Mouse (Mus musculus): ENCODE measurements around the gene Tsks. TPM values are rescaled to one million over a fixed set of nuclear protein-coding genes. Genes with fewer than 3 reads are reported as not detected.

Gene Tsks
- polyA plus RNA-seq, 1 experiment = not detected

DNA sequence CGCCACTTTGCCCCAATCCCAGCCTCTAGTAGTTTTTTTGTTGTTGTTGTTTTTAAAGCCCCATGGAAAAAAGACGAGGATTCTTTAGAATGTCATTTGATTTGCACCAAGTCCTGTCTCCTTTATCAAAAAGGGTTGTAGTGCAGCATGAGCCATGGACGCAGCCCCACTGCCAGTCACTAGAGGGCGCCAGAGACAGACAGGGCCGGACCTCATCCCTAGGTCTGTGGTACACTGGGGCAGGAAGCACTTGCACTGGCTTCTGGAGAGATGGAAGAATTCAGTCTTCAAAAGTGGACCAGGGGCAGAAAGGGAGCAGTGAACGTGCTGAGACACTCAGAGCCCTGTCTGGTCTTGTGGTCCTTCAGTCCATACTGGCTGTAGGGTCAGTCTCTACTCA lies 40.1 kb downstream of the Tsks start:
- no peaks in the 10 kb centered on the region for H3K27me3 ChIP-seq (ENCODE audit: control insufficient read depth, insufficient read depth, insufficient read length)
- H3K79me2 ChIP-seq (ENCODE audit: control insufficient read depth, insufficient read depth) = peaks cover 45% of the 10 kb centered on the region
- peaks cover 29% of the 10 kb centered on the region for H3K36me3 ChIP-seq (ENCODE audit: control insufficient read depth, insufficient read depth)
- peak overlapping the region; percentile 68 for H3K4me2 ChIP-seq (ENCODE audit: low read depth)
- no peak overlapping the region for H3K4me3 ChIP-seq
- no peak for TF ChIP-seq MYOG (IDR thresholded peaks at IDR 0.05; ENCODE audit: control insufficient read depth in 1 of 3, insufficient read depth in 1 of 3, insufficient read length in 2 of 3, low read depth in 2 of 3)
- TF ChIP-seq MAX (IDR thresholded peaks at IDR 0.05; ENCODE audit: low read depth) = no peak
- peak; percentile 10 for TF ChIP-seq POLR2A (IDR thresholded peaks at IDR 0.05; ENCODE audit: insufficient read length, low read depth)
- no peak for TF ChIP-seq USF1 (IDR thresholded peaks at IDR 0.05; ENCODE audit: low read depth)
- no peak overlapping the region for H3ac ChIP-seq (ENCODE audit: control insufficient read depth, insufficient read length)

- H3K79me2 ChIP-seq (ENCODE audit: control insufficient read depth, insufficient read depth) = peaks cover 51% of the 10 kb centered on the region
- peaks cover 20% of the 10 kb centered on the region for H3K36me3 ChIP-seq (ENCODE audit: control insufficient read depth, insufficient read depth)
- H3K4me3 ChIP-seq = peak overlapping the region; percentile 55
These were observed 41.2 kb downstream of the Tsks start for GRCm38 (mm10) chr7:44983944-44984832.

DNA sequence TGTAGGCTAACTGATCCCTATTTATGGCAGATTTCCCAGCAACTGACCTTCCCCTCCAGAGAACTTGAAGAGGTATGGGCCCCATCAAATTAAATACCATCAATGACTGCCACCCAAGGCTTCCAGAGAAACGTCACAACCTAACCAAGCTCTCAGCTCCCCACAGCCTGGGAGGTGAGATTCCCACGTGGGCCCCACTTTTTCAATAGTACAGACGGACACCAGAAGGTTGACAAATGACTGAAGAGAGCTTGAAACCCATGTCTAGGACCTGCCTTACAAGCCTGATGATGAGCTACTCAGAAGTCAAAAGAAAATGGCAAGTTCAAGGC lies 41.8 kb downstream of the Tsks start:
- Histone ChIP-seq H3ac (ENCODE audit: control insufficient read depth, insufficient read length) (no peak overlapping the region), H3K27me3 (ENCODE audit: control insufficient read depth, insufficient read depth, insufficient read length) (no peaks in the 10 kb centered on the region), H3K79me2 (ENCODE audit: control insufficient read depth, insufficient read depth) (peaks cover 53% of the 10 kb centered on the region), H3K4me3 (peak overlapping the region; percentile 55), H3K36me3 (ENCODE audit: control insufficient read depth, insufficient read depth) (peaks cover 15% of the 10 kb centered on the region), H3K4me2 (ENCODE audit: low read depth) (peak overlapping the region; percentile 68)
- TF ChIP-seq POLR2A (IDR thresholded peaks at IDR 0.05; ENCODE audit: insufficient read length, low read depth) (no peak), USF1 (IDR thresholded peaks at IDR 0.05; ENCODE audit: low read depth) (no peak), TCF12 (IDR thresholded peaks at IDR 0.05; ENCODE audit: insufficient read depth, poor library complexity, severe bottlenecking) (no peak), TCF3 (IDR thresholded peaks at IDR 0.05; ENCODE audit: insufficient read length, low read depth) (no peak), SRF (IDR thresholded peaks at IDR 0.05; ENCODE audit: control insufficient read depth, insufficient read length, low read depth) (no peak)

More at GRCm38 (mm10) chr7:44983944-44984832, 41.2 kb downstream of the Tsks start:
- Histone ChIP-seq H3ac (ENCODE audit: control insufficient read depth, insufficient read length) (no peak overlapping the region), H3K27me3 (ENCODE audit: control insufficient read depth, insufficient read depth, insufficient read length) (no peaks in the 10 kb centered on the region), H3K4me2 (ENCODE audit: low read depth) (peak overlapping the region; percentile 68)
- TF ChIP-seq MAX (IDR thresholded peaks at IDR 0.05; ENCODE audit: low read depth) (no peak), TCF12 (IDR thresholded peaks at IDR 0.05; ENCODE audit: insufficient read depth, poor library complexity, severe bottlenecking) (peak; percentile 65), E2F4 (IDR thresholded peaks at IDR 0.05; ENCODE audit: insufficient read depth) (no peak), USF1 (IDR thresholded peaks at IDR 0.05; ENCODE audit: low read depth) (peak; percentile 18), POLR2AphosphoS2 (IDR thresholded peaks at IDR 0.05; ENCODE audit: insufficient read length, low read depth) (no peak), REST (IDR thresholded peaks at IDR 0.05; ENCODE audit: insufficient read depth, insufficient read length) (no peak), MYOG (IDR thresholded peaks at IDR 0.05; ENCODE audit: control insufficient read depth in 1 of 3, insufficient read depth in 1 of 3, insufficient read length in 2 of 3, low read depth in 2 of 3) (peak; percentile 52 to 89 (median 60)), TCF3 (IDR thresholded peaks at IDR 0.05; ENCODE audit: insufficient read length, low read depth) (peak; percentile 35), CEBPB (IDR thresholded peaks at IDR 0.05; ENCODE audit: insufficient read depth, poor library complexity, severe bottlenecking) (no peak), SRF (IDR thresholded peaks at IDR 0.05; ENCODE audit: control insufficient read depth, insufficient read length, low read depth) (peak; percentile 22), MYOD1 (IDR thresholded peaks at IDR 0.05; ENCODE audit: control insufficient read depth in 1 of 3, insufficient read length in 2 of 3, low read depth in 2 of 3) (peak; percentile 96 to 100 (median 98)), POLR2A (IDR thresholded peaks at IDR 0.05; ENCODE audit: insufficient read length, low read depth) (peak; percentile 38)

GRCm38 (mm10) chr7:44985595-44986191 lies 42.7 kb downstream of the Tsks start:
- Histone ChIP-seq H3K27me3 (ENCODE audit: control insufficient read depth, insufficient read depth, insufficient read length) (no peaks in the 10 kb centered on the region), H3ac (ENCODE audit: control insufficient read depth, insufficient read length) (peak overlapping the region; percentile 83), H3K4me2 (ENCODE audit: low read depth) (peak overlapping the region; percentile 68), H3K79me2 (ENCODE audit: control insufficient read depth, insufficient read depth) (peaks cover 59% of the 10 kb centered on the region), H3K4me3 (peak overlapping the region; percentile 55), H3K36me3 (ENCODE audit: control insufficient read depth, insufficient read depth) (peaks cover 12% of the 10 kb centered on the region)
- no peak for TF ChIP-seq CEBPB (IDR thresholded peaks at IDR 0.05; ENCODE audit: insufficient read depth, poor library complexity, severe bottlenecking)
- TF ChIP-seq MAX (IDR thresholded peaks at IDR 0.05; ENCODE audit: low read depth) = no peak
- peak; percentile 15 for TF ChIP-seq POLR2A (IDR thresholded peaks at IDR 0.05; ENCODE audit: insufficient read length, low read depth)
- no peak for TF ChIP-seq TCF3 (IDR thresholded peaks at IDR 0.05; ENCODE audit: insufficient read length, low read depth)
- TF ChIP-seq POLR2AphosphoS2 (IDR thresholded peaks at IDR 0.05; ENCODE audit: insufficient read length, low read depth) = no peak
- TF ChIP-seq REST (IDR thresholded peaks at IDR 0.05; ENCODE audit: insufficient read depth, insufficient read length) = no peak
- no peak for TF ChIP-seq TCF12 (IDR thresholded peaks at IDR 0.05; ENCODE audit: insufficient read depth, poor library complexity, severe bottlenecking)
- peak in 1 of 3 experiments; percentile 1 for TF ChIP-seq MYOG (IDR thresholded peaks at IDR 0.05; ENCODE audit: control insufficient read depth in 1 of 3, insufficient read depth in 1 of 3, insufficient read length in 2 of 3, low read depth in 2 of 3)
- no peak for TF ChIP-seq SRF (IDR thresholded peaks at IDR 0.05; ENCODE audit: control insufficient read depth, insufficient read length, low read depth)
- no peak for TF ChIP-seq USF1 (IDR thresholded peaks at IDR 0.05; ENCODE audit: low read depth)
- TF ChIP-seq E2F4 (IDR thresholded peaks at IDR 0.05; ENCODE audit: insufficient read depth) = no peak
- no peak for TF ChIP-seq MYOD1 (IDR thresholded peaks at IDR 0.05; ENCODE audit: control insufficient read depth in 1 of 3, insufficient read length in 2 of 3, low read depth in 2 of 3)

All from myocyte (in vitro differentiated cells).